ENCODE assay signal across 8 mouse cellular contexts in genomic region chr11:79224562-79225280, GRCm38 (mm10). TPM values are rescaled to one million over a fixed set of nuclear protein-coding genes. Genes with fewer than 3 reads are reported as not detected.
DNase-seq lines count a peak whose midpoint lies in the region; ATAC-seq and TF ChIP-seq lines count a peak whose summit lies in the region.

No protein-coding gene starts in this region.

- peak; percentile 66 to 78 for DNase-seq in CD8-positive naive resting alpha-beta T cell, adult 2 months (ENCODE audit: low read depth in 2 of 2, low spot score in 2 of 2)
- peak; percentile 58 for DNase-seq in c-Kit-negative CD71-positive TER-119-positive erythroid progenitor cells, embryonic 14.5 days (ENCODE audit: low read depth, low spot score)
- peak; percentile 98 for DNase-seq in fibroblast of lung, adult 2 months (ENCODE audit: low read depth)
- DNase-seq in kidney, postnatal 4 days = peak; percentile 94
- peak; percentile 87 for DNase-seq in stomach, postnatal 0 days (ENCODE audit: low spot score)

- TF ChIP-seq CTCF in stomach, postnatal 0 days (IDR thresholded peaks at IDR 0.05; ENCODE audit: low read depth) = peak; percentile 98

- no peaks in the 10 kb centered on the region for H3K27me3 ChIP-seq in heart, embryonic 15.5 days
- H3K27me3 ChIP-seq in liver, embryonic 16.5 days (ENCODE audit: control insufficient read depth, insufficient read depth, low read depth, low read length) = no peaks in the 10 kb centered on the region
- no peaks in the 10 kb centered on the region for H3K27me3 ChIP-seq in neural tube, embryonic 12.5 days (replicated peaks)
- H3K27me3 ChIP-seq in stomach, postnatal 0 days (ENCODE audit: control insufficient read depth, insufficient read depth, low read length) = no peaks in the 10 kb centered on the region

- no peak overlapping the region for H3K9ac ChIP-seq in heart, embryonic 15.5 days
- peak overlapping the region; percentile 13; the same call in 1 of the 2 replicates for H3K9ac ChIP-seq in liver, embryonic 16.5 days (ENCODE audit: low read depth, low read length)
- H3K9ac ChIP-seq in neural tube, embryonic 12.5 days = no peak overlapping the region
- no peak overlapping the region; the same call in 1 of the 2 replicates for H3K9ac ChIP-seq in stomach, postnatal 0 days (ENCODE audit: low read length)

- no peaks in the 10 kb centered on the region for H3K9me3 ChIP-seq in heart, embryonic 15.5 days (replicated peaks)
- no peaks in the 10 kb centered on the region for H3K9me3 ChIP-seq in liver, embryonic 16.5 days (replicated peaks; ENCODE audit: control insufficient read depth, low read length)
- no peaks in the 10 kb centered on the region for H3K9me3 ChIP-seq in neural tube, embryonic 12.5 days
- H3K9me3 ChIP-seq in stomach, postnatal 0 days (ENCODE audit: control insufficient read depth, low read length) = no peaks in the 10 kb centered on the region

- no peak overlapping the region for H3K4me3 ChIP-seq in heart, embryonic 15.5 days
- H3K4me3 ChIP-seq in liver, embryonic 16.5 days (ENCODE audit: low read depth, low read length) = no peak overlapping the region
- no peak overlapping the region for H3K4me3 ChIP-seq in neural tube, embryonic 12.5 days
- H3K4me3 ChIP-seq in stomach, postnatal 0 days (ENCODE audit: low read depth, low read length) = no peak overlapping the region

- H3K27ac ChIP-seq in heart, embryonic 15.5 days = peak overlapping the region; percentile 79
- H3K27ac ChIP-seq in liver, embryonic 16.5 days (ENCODE audit: low read length) = no peak overlapping the region
- H3K27ac ChIP-seq in neural tube, embryonic 12.5 days = no peak overlapping the region
- H3K27ac ChIP-seq in stomach, postnatal 0 days (replicated peaks) = peak overlapping the region; percentile 84

- H3K4me1 ChIP-seq in heart, embryonic 15.5 days (replicated peaks) = peaks cover 20% of the 10 kb centered on the region
- H3K4me1 ChIP-seq in liver, embryonic 16.5 days (ENCODE audit: control insufficient read depth, low read depth, low read length) = peaks cover 3% of the 10 kb centered on the region
- no peaks in the 10 kb centered on the region; the same call in 1 of the 2 replicates for H3K4me1 ChIP-seq in neural tube, embryonic 12.5 days
- H3K4me1 ChIP-seq in stomach, postnatal 0 days (replicated peaks; ENCODE audit: control insufficient read depth, insufficient read depth) = peaks cover 5% of the 10 kb centered on the region; the same call in 1 of the 2 replicates

- peak overlapping the region; percentile 31 for H3K4me2 ChIP-seq in heart, embryonic 15.5 days
- no peak overlapping the region for H3K4me2 ChIP-seq in liver, embryonic 16.5 days (ENCODE audit: low read depth, low read length)
- 0 out of 2 replicates have a peak overlapping the region, but pooled peaks have one; percentile 7 for H3K4me2 ChIP-seq in neural tube, embryonic 12.5 days (replicated peaks)
- no peak overlapping the region; the same call in 1 of the 2 replicates for H3K4me2 ChIP-seq in stomach, postnatal 0 days (replicated peaks; ENCODE audit: low read depth)

- H3K36me3 ChIP-seq in heart, embryonic 15.5 days = no peaks in the 10 kb centered on the region
- no peaks in the 10 kb centered on the region for H3K36me3 ChIP-seq in liver, embryonic 16.5 days (ENCODE audit: control insufficient read depth, insufficient read depth)
- no peaks in the 10 kb centered on the region for H3K36me3 ChIP-seq in neural tube, embryonic 12.5 days
- H3K36me3 ChIP-seq in stomach, postnatal 0 days (ENCODE audit: control insufficient read depth, insufficient read depth, low read length) = no peaks in the 10 kb centered on the region

- TF ChIP-seq EP300 in stomach, postnatal 0 days (optimal IDR thresholded peaks at IDR 0.05) = peak; percentile 81

- peak; percentile 82 for ATAC-seq in heart, embryonic 15.5 days (replicated peaks; ENCODE audit: insufficient number of reproducible peaks, insufficient read depth, low FRiP score, low read depth)
- peak; percentile 54 for ATAC-seq in liver, embryonic 16.5 days (ENCODE audit: low read depth)
- ATAC-seq in neural tube, embryonic 12.5 days (ENCODE audit: low FRiP score, low read depth) = 0 out of 2 replicates have a peak, but pooled peaks have one; percentile 9
- ATAC-seq in stomach, postnatal 0 days (ENCODE audit: low FRiP score, low TSS enrichment) = peak; percentile 93

- 31% methylated on average over 18 of the region's 18 CpGs for WGBS in heart, embryonic 15.5 days
- WGBS in liver, embryonic 16.5 days (ENCODE audit: insufficient replicate concordance) = 21% methylated on average over 18 of the region's 18 CpGs
- 43% methylated on average over 18 of the region's 18 CpGs for WGBS in neural tube, embryonic 12.5 days
- 22% methylated on average over 18 of the region's 18 CpGs for WGBS in stomach, postnatal 0 days

RNA-seq across cellular contexts. Expression of gene Wsb1, which starts 29.8 kb away (rescaled TPM):
- polyA plus RNA-seq in heart, embryonic 15.5 days (2015; fragmentation: Nextera tagmentation; extraction: Ambion mirVana) = 119 and 135 TPM in 2 replicates
- 30.4 and 32.9 TPM in 2 replicates for polyA plus RNA-seq in liver, embryonic 16.5 days (2015; fragmentation: Nextera tagmentation; extraction: Ambion mirVana)
- 512 and 565 TPM in 2 replicates for polyA plus RNA-seq in neural tube, embryonic 12.5 days (2016; fragmentation: Nextera tagmentation; extraction: Ambion mirVana)
- polyA plus RNA-seq in stomach, postnatal 0 days (2015; fragmentation: Nextera tagmentation; extraction: Ambion mirVana) = 53.6 and 56.6 TPM in 2 replicates

Comparison
In these comparisons a context has a peak if more than half of its experiments do, and no peak if none do; other contexts are left out.
1. ATAC-seq: peak in every context shown above with its lines; median percentile 93 in stomach, postnatal 0 days; 82 in heart, embryonic 15.5 days; 54 in liver, embryonic 16.5 days; 9 in neural tube, embryonic 12.5 days.
2. H3K27ac ChIP-seq: peak in heart, embryonic 15.5 days (single experiment) and stomach, postnatal 0 days (single experiment); none in liver, embryonic 16.5 days (single experiment) and neural tube, embryonic 12.5 days (single experiment).
3. H3K4me2 ChIP-seq: peak in heart, embryonic 15.5 days (single experiment) and neural tube, embryonic 12.5 days (single experiment); none in liver, embryonic 16.5 days (single experiment) and stomach, postnatal 0 days (single experiment).
4. Peak in every context shown above with its lines, with median percentiles within 50 percentile points of each other: DNase-seq.